Mouse (Mus musculus): Measurements from ENCODE around the gene Xiap. TPM values are rescaled to one million over a fixed set of nuclear protein-coding genes. Genes with fewer than 3 reads are reported as not detected.

Gene Xiap
- polyA plus RNA-seq, 1 experiment from 2014 or later, result 11.6 TPM

GRCm38 (mm10) chrX:42151903-42152369 lies 92.5 kb downstream of the Xiap start:
- Histone ChIP-seq H3K4me1 (peaks cover 3% of the 10 kb centered on the region; the same call in 1 of the 2 replicates), H3K4me2 (peak overlapping the region; percentile 45), H3K9me3 (no peaks in the 10 kb centered on the region), H3K27ac (peak overlapping the region; percentile 99), H3K4me3 (peak overlapping the region; percentile 55), H3K9ac (peak overlapping the region; percentile 37; the same call in 1 of the 2 replicates), H3K27me3 (replicated peaks) (no peaks in the 10 kb centered on the region), H3K36me3 (replicated peaks) (no peaks in the 10 kb centered on the region)
- ATAC-seq (replicated peaks), result peak; percentile 28; the same call in 1 of the 2 replicates
- 23% methylated on average over 17 of the region's 17 CpGs for WGBS

- peak overlapping the region; percentile 45 for H3K4me2 ChIP-seq
- no peak overlapping the region for H3K27ac ChIP-seq
- peak overlapping the region; percentile 55 for H3K4me3 ChIP-seq
- H3K9ac ChIP-seq, result no peak overlapping the region
- 30% methylated on average over 4 of the region's 4 CpGs for WGBS
- H3K4me1 ChIP-seq, result peaks cover 3% of the 10 kb centered on the region; the same call in 1 of the 2 replicates
- H3K27me3 ChIP-seq (replicated peaks), result no peaks in the 10 kb centered on the region
- no peak for ATAC-seq (replicated peaks)
- no peaks in the 10 kb centered on the region for H3K36me3 ChIP-seq (replicated peaks)
- no peaks in the 10 kb centered on the region for H3K9me3 ChIP-seq
These were observed 93.6 kb downstream of the Xiap start for GRCm38 (mm10) chrX:42153056-42153455.

Other genes with a start within 250 kb of the Xiap start
- 76.2 and 89.1 TPM in 2 replicates for gene Thoc2, start 139.0 kb upstream of the Xiap start, polyA plus RNA-seq (2015; fragmentation: Nextera tagmentation; extraction: Ambion mirVana)
- 18.2 and 18.7 TPM in 2 replicates for gene Stag2, start 89.6 kb downstream of the Xiap start, polyA plus RNA-seq (2015; fragmentation: Nextera tagmentation; extraction: Ambion mirVana)

Data from midbrain, embryonic 15.5 days (tissue).